Comparison of ENCODE assay signal across 17 mouse cellular contexts in the genomic region with DNA sequence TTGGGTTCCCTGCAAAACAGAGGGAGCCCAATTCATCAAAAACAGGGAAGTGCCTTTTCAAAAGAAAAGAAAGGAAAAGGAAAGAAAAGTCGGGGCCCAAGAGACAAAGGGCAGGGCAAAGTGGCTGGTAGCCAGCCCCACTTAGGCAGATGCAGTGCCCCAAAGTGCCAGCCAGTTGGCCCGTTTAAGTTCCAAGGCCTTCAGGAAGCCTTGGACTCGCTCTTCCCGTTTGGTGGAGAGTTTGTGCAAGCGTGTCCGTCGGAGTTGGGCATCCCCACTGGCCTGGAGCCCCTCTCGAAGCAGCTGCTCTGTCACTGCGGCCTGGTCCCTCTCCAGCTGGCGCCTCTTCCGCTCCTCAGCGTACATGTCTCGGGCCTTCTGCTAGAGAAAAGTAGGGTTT. TPM values are rescaled to one million over a fixed set of nuclear protein-coding genes. Genes with fewer than 3 reads are reported as not detected.
A peak's percentile ranks its signal among the peaks of the same experiment; 100 is the strongest.
DNase-seq lines count a peak whose midpoint lies in the region; ATAC-seq and TF ChIP-seq lines count a peak whose summit lies in the region.
"Had no signal": no experiment of that assay in that cellular context is flagged by ENCODE, and none has a peak within 500 bp of the region (broad histone marks: within the 10 kb centered on the region; RNA-seq: fewer than 3 reads in every experiment).

No protein-coding gene starts in this region.

- H3K9ac ChIP-seq in hindbrain, embryonic 15.5 days = no peak overlapping the region
- H3K9ac ChIP-seq: limb, embryonic 12.5 days; liver, postnatal 0 days; neural tube, embryonic 12.5 days had no signal

- H3K27ac ChIP-seq in hindbrain, embryonic 15.5 days (replicated peaks) = peak overlapping the region; percentile 100
- peak overlapping the region; percentile 43; the same call in 1 of the 2 replicates for H3K27ac ChIP-seq in olfactory bulb, adult 2 months (ENCODE audit: insufficient read depth, low read depth, low read length)
- H3K27ac ChIP-seq: limb, embryonic 12.5 days; neural tube, embryonic 12.5 days; stomach, postnatal 0 days had no signal

- WGBS in hindbrain, embryonic 15.5 days = 52% methylated on average over 13 of the region's 13 CpGs
- 68% methylated on average over 13 of the region's 13 CpGs for whole genome bisulfite sequencing in olfactory bulb, adult 2 months

- no peak overlapping the region for H3K4me3 ChIP-seq in hindbrain, embryonic 15.5 days
- no peak overlapping the region for H3K4me3 ChIP-seq in olfactory bulb, adult 2 months (ENCODE audit: insufficient read depth, low read depth, low read length)
- H3K4me3 ChIP-seq: limb, embryonic 12.5 days; neural tube, embryonic 12.5 days had no signal

- H3K4me1 ChIP-seq in hindbrain, embryonic 15.5 days (replicated peaks) = peaks cover 36% of the 10 kb centered on the region
- peaks cover 29% of the 10 kb centered on the region for H3K4me1 ChIP-seq in olfactory bulb, adult 2 months (ENCODE audit: control insufficient read depth, insufficient read depth, low read length)

- peaks cover 7% of the 10 kb centered on the region for H3K36me3 ChIP-seq in hindbrain, embryonic 15.5 days

- TF ChIP-seq POLR2A in olfactory bulb, adult 2 months (IDR thresholded peaks at IDR 0.05; ENCODE audit: insufficient read depth, low read depth, low read length) = no peak

- H3K9me3 ChIP-seq in hindbrain, embryonic 15.5 days = no peaks in the 10 kb centered on the region
- H3K9me3 ChIP-seq: limb, embryonic 12.5 days; neural tube, embryonic 12.5 days had no signal

- peak; percentile 28 to 40 for DNase-seq in cerebellum, postnatal 25 days
- DNase-seq in cerebellum, adult 9-10 months = no peak
- peak; percentile 62 for DNase-seq in right cerebral cortex, postnatal 10 days (ENCODE audit: low spot score in 2 of 2)
- DNase-seq in right cerebral cortex, postnatal 36 days (ENCODE audit: low spot score in 2 of 2) = no peak
- no peak for DNase-seq in natural killer cell, adult 2 months (ENCODE audit: low spot score in 2 of 2)
- no peak for DNase-seq in frontal cortex, adult 2 months (ENCODE audit: extremely low spot score in 1 of 2, low spot score in 1 of 2)
- DNase-seq: adrenal gland, postnatal 14 days; heart, adult 18-20 months; heart, postnatal 14 days; kidney, adult 8-10 months; liver, postnatal 0 days; thymus, postnatal 36 days had no signal

- TF ChIP-seq CTCF in olfactory bulb, adult 2 months (IDR thresholded peaks at IDR 0.05; ENCODE audit: insufficient read depth, low read depth, low read length) = no peak

- no peak overlapping the region for H3K4me2 ChIP-seq in hindbrain, embryonic 15.5 days
- H3K4me2 ChIP-seq: limb, embryonic 12.5 days; neural tube, embryonic 12.5 days had no signal

- no peak for ATAC-seq in hindbrain, embryonic 15.5 days (ENCODE audit: low FRiP score, low read depth)
- ATAC-seq: liver, postnatal 0 days had no signal

- no peaks in the 10 kb centered on the region for H3K27me3 ChIP-seq in hindbrain, embryonic 15.5 days
- H3K27me3 ChIP-seq: limb, embryonic 12.5 days; neural tube, embryonic 12.5 days had no signal

RNA-seq across cellular contexts. Expression of gene Hmgn2, which starts 2.4 kb away (rescaled TPM):
- 1,020 and 1,026 TPM in 2 replicates for polyA plus RNA-seq in hindbrain, embryonic 15.5 days (2015; fragmentation: Nextera tagmentation; extraction: Ambion mirVana)
- 327 TPM in 1 of 2 replicates, not detected in the other for polyA plus RNA-seq in olfactory bulb, adult 2 months (2012; ENCODE audit: insufficient read depth, insufficient read length, low replicate concordance, missing spikeins)
- 204 and 207 TPM in 2 replicates for polyA plus RNA-seq in frontal cortex, adult 2 months (2012; rRNA removed)

RNA-seq across cellular contexts. Expression of gene Dhdds, which starts 29.8 kb away (rescaled TPM):
- polyA plus RNA-seq in hindbrain, embryonic 15.5 days (2015; fragmentation: Nextera tagmentation; extraction: Ambion mirVana) = 44.0 and 46.0 TPM in 2 replicates
- polyA plus RNA-seq in olfactory bulb, adult 2 months (2012; ENCODE audit: insufficient read depth, insufficient read length, low replicate concordance, missing spikeins) = 229 TPM in 1 of 2 replicates, not detected in the other
- polyA plus RNA-seq in frontal cortex, adult 2 months (2012; rRNA removed) = 54.8 and 56.5 TPM in 2 replicates

RNA-seq across cellular contexts. Expression of gene Lin28a, which starts 47.8 kb away (rescaled TPM):
- polyA plus RNA-seq in hindbrain, embryonic 15.5 days (2015; fragmentation: Nextera tagmentation; extraction: Ambion mirVana) = 0.16 and 0.22 TPM in 2 replicates
- not detected in 2 replicates for polyA plus RNA-seq in olfactory bulb, adult 2 months (2012; ENCODE audit: insufficient read depth, insufficient read length, low replicate concordance, missing spikeins)
- not detected in 2 replicates for polyA plus RNA-seq in frontal cortex, adult 2 months (2012; rRNA removed)
- polyA plus RNA-seq: stomach, postnatal 0 days had no signal

Comparison
In these comparisons a context has a peak if more than half of its experiments do, and no peak if none do; other contexts are left out.
1. DNase-seq: peak in cerebellum, postnatal 25 days (2 of 2) and right cerebral cortex, postnatal 10 days (2 of 2); none in cerebellum, adult 9-10 months (single experiment), right cerebral cortex, postnatal 36 days (0 of 2), natural killer cell, adult 2 months (0 of 2) and frontal cortex, adult 2 months (0 of 2).